Mouse (Mus musculus) left cerebral cortex, adult 6 months (tissue): ENCODE measurements around the gene Zfp977. TPM values are rescaled to one million over a fixed set of nuclear protein-coding genes. Genes with fewer than 3 reads are reported as not detected.

Experiments
- long read RNA-seq, 2 experiments: library from polyadenylated mRNA; unstranded; transcript quantifications; one replicate each; pipeline ENCODE4 v2.0.0; 2019 to 2020
- polyA plus RNA-seq: library from polyadenylated mRNA; unstranded; fragments of <200 nt; fragmentation: Nextera tagmentation; gene quantifications from 2 replicates; pipeline ENCODE4 v1.2.3, GENCODE M21; 2021

Zfp977 gene
- polyA plus RNA-seq, result 0.49 and 0.55 TPM in 2 replicates
- long read RNA-seq, experiment 1, partial matches to known transcripts, result 5 of 7 reads
- long read RNA-seq, experiment 1, other reads (novel, unspliced or antisense), result 2 of 7 reads
- long read RNA-seq, experiment 2, result 0 reads

DNA sequence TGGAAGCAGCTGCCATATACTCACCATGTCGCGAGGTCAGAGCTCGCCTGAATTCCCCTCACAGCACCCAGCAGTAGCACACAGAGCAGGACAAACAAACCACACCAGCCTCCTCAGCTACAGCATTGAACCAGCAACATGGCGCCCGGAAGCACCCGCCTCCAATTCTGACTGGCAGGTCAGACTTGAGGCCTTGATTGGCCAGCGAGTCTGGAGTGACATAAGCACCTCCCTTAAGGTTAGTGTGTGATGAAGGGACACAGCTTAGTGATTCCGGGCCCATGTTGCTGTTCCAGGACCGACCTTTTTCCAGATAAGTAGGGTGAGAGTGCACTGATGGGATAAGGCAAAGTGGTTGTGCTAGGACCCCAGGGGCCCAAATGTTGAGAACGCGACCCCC, at the start of gene Zfp977:
Gene Zfp977, minus strand, starts transcription at position 135 of the 400 bp plus-strand sequence.

DNA sequence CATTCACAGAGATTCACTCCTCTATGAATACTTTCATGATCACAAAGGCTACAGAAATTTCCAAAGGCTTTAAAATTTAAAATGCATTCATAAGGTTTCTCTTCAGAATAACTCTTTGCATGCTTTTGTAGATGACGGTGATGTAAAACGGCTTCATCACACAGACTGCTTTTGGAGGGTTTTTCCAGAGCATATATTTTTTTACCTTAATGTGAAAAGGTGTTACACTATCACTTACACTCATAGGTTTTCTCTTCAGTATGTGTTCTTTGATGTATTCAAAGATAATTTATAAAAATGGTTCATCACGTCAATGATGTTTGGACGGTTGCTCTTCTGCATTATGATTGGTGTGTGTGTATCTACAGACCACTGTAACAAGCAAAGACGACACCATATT, 13.9 kb downstream of the Zfp977 start, which contains the start of gene Gm21028:
Gene Gm21028, minus strand, starts transcription at position 101 of the 400 bp plus-strand sequence.

Other genes starting within 250 kb of the Zfp977 start
- not detected in 2 replicates for gene 4933421I07Rik, start 144.4 kb downstream of the Zfp977 start, polyA plus RNA-seq
- 5.2 and 5.8 TPM in 2 replicates for gene Zfp141, start 86.8 kb downstream of the Zfp977 start, polyA plus RNA-seq
- not detected in 2 replicates for gene Gm21028, start 14.0 kb downstream of the Zfp977 start, polyA plus RNA-seq
- 0.67 and 0.70 TPM in 2 replicates for gene Zfp976, start 50.0 kb upstream of the Zfp977 start, polyA plus RNA-seq
- gene Zfp975, start 100.2 kb upstream of the Zfp977 start, polyA plus RNA-seq, result 2.8 and 3.3 TPM in 2 replicates
- gene Gm17067, start 134.5 kb upstream of the Zfp977 start, polyA plus RNA-seq, result 0.04 TPM in 1 of 2 replicates, not detected in the other
- gene Vmn2r62, start 201.0 kb upstream of the Zfp977 start, polyA plus RNA-seq, result not detected in 2 replicates